Mouse (Mus musculus): Measurements from ENCODE around the gene Slc2a6. TPM values are rescaled to one million over a fixed set of nuclear protein-coding genes. Genes with fewer than 3 reads are reported as not detected.

The Slc2a6 gene
- polyA plus RNA-seq (2015; fragmentation: Nextera tagmentation; extraction: Ambion mirVana), result 18.0 and 21.6 TPM in 2 replicates

- Histone ChIP-seq H3K27me3 (replicated peaks; ENCODE audit: control insufficient read depth, insufficient read depth, low read length) (no peaks in the 10 kb centered on the region), H3K4me1 (ENCODE audit: control insufficient read depth, insufficient read depth, low read depth, low read length) (peaks cover 11% of the 10 kb centered on the region), H3K36me3 (ENCODE audit: control insufficient read depth, insufficient read depth, low read length) (no peaks in the 10 kb centered on the region), H3K27ac (ENCODE audit: low read depth, low read length) (peak within 1 kb of the TSS; percentile 81), H3K9me3 (ENCODE audit: control insufficient read depth, low read length) (no peaks in the 10 kb centered on the region), H3K4me3 (ENCODE audit: low read length) (peak within 1 kb of the TSS; percentile 54), H3K9ac (ENCODE audit: low read depth, low read length) (peak within 1 kb of the TSS; percentile 72), H3K4me2 (ENCODE audit: low read length) (peak within 1 kb of the TSS; percentile 80)
- ATAC-seq, result peak; percentile 99
- 2% methylated on average over 38 of the region's 38 CpGs for WGBS
Observed at GRCm38 (mm10) chr2:27027618-27028436, at the start of gene Slc2a6. Gene Slc2a6 (minus strand): TSS chr2:27027998.

GRCm38 (mm10) chr2:27075485-27075884 is 47.7 kb upstream of the Slc2a6 start:
- Histone ChIP-seq H3K4me1 (ENCODE audit: control insufficient read depth, insufficient read depth, low read depth, low read length) (peaks cover 24% of the 10 kb centered on the region), H3K27ac (ENCODE audit: low read depth, low read length) (no peak overlapping the region), H3K4me3 (ENCODE audit: low read length) (no peak overlapping the region), H3K4me2 (ENCODE audit: low read length) (no peak overlapping the region), H3K9me3 (ENCODE audit: control insufficient read depth, low read length) (no peaks in the 10 kb centered on the region), H3K36me3 (ENCODE audit: control insufficient read depth, insufficient read depth, low read length) (no peaks in the 10 kb centered on the region), H3K9ac (ENCODE audit: low read depth, low read length) (no peak overlapping the region), H3K27me3 (replicated peaks; ENCODE audit: control insufficient read depth, insufficient read depth, low read length) (no peaks in the 10 kb centered on the region)
- WGBS, result 75% methylated on average over 3 of the region's 3 CpGs
- ATAC-seq, result no peak

- Histone ChIP-seq H3K4me3 (ENCODE audit: low read length) (no peak overlapping the region), H3K4me2 (ENCODE audit: low read length) (no peak overlapping the region), H3K9ac (ENCODE audit: low read depth, low read length) (no peak overlapping the region), H3K9me3 (ENCODE audit: control insufficient read depth, low read length) (no peaks in the 10 kb centered on the region), H3K36me3 (ENCODE audit: control insufficient read depth, insufficient read depth, low read length) (no peaks in the 10 kb centered on the region), H3K4me1 (ENCODE audit: control insufficient read depth, insufficient read depth, low read depth, low read length) (peaks cover 21% of the 10 kb centered on the region), H3K27ac (ENCODE audit: low read depth, low read length) (no peak overlapping the region), H3K27me3 (replicated peaks; ENCODE audit: control insufficient read depth, insufficient read depth, low read length) (no peaks in the 10 kb centered on the region)
- WGBS, result 82% methylated on average over 4 of the region's 4 CpGs
- no peak for ATAC-seq
Observed at GRCm38 (mm10) chr2:27074804-27075203, 47.0 kb upstream of the Slc2a6 start.

- Histone ChIP-seq H3K36me3 (ENCODE audit: control insufficient read depth, insufficient read depth, low read length) (no peaks in the 10 kb centered on the region), H3K9ac (ENCODE audit: low read depth, low read length) (no peak overlapping the region), H3K9me3 (ENCODE audit: control insufficient read depth, low read length) (no peaks in the 10 kb centered on the region), H3K27ac (ENCODE audit: low read depth, low read length) (no peak overlapping the region), H3K4me2 (ENCODE audit: low read length) (no peak overlapping the region), H3K27me3 (replicated peaks; ENCODE audit: control insufficient read depth, insufficient read depth, low read length) (no peaks in the 10 kb centered on the region), H3K4me3 (ENCODE audit: low read length) (no peak overlapping the region), H3K4me1 (ENCODE audit: control insufficient read depth, insufficient read depth, low read depth, low read length) (peaks cover 7% of the 10 kb centered on the region)
- WGBS, result 77% methylated on average over 4 of the region's 4 CpGs
- no peak for ATAC-seq
Observed at GRCm38 (mm10) chr2:27073407-27073806, 45.6 kb upstream of the Slc2a6 start.

- no peak within 1 kb of the TSS for H3K4me3 ChIP-seq (ENCODE audit: low read length)
- no peak within 1 kb of the TSS for H3K27ac ChIP-seq (ENCODE audit: low read depth, low read length)
- 73% methylated on average over 2 of the region's 2 CpGs for WGBS
- H3K9me3 ChIP-seq (ENCODE audit: control insufficient read depth, low read length), result no peaks in the 10 kb centered on the region
- no peaks in the 10 kb centered on the region for H3K36me3 ChIP-seq (ENCODE audit: control insufficient read depth, insufficient read depth, low read length)
- no peak within 1 kb of the TSS for H3K9ac ChIP-seq (ENCODE audit: low read depth, low read length)
- no peaks in the 10 kb centered on the region for H3K27me3 ChIP-seq (replicated peaks; ENCODE audit: control insufficient read depth, insufficient read depth, low read length)
- H3K4me1 ChIP-seq (ENCODE audit: control insufficient read depth, insufficient read depth, low read depth, low read length), result 0 out of 2 replicates have a peak, but pooled peaks cover 4% of the 10 kb centered on the region
- no peak for ATAC-seq
- no peak within 1 kb of the TSS for H3K4me2 ChIP-seq (ENCODE audit: low read length)
Observed at GRCm38 (mm10) chr2:27071978-27072377, 44.2 kb upstream of the Slc2a6 start, which contains the start of gene Mymk. Gene Mymk (minus strand): TSS chr2:27072179.

- Histone ChIP-seq H3K4me3 (ENCODE audit: low read length) (no peak overlapping the region), H3K9ac (ENCODE audit: low read depth, low read length) (no peak overlapping the region), H3K27me3 (replicated peaks; ENCODE audit: control insufficient read depth, insufficient read depth, low read length) (no peaks in the 10 kb centered on the region), H3K36me3 (ENCODE audit: control insufficient read depth, insufficient read depth, low read length) (no peaks in the 10 kb centered on the region), H3K4me1 (ENCODE audit: control insufficient read depth, insufficient read depth, low read depth, low read length) (0 out of 2 replicates have a peak, but pooled peaks cover 4% of the 10 kb centered on the region), H3K9me3 (ENCODE audit: control insufficient read depth, low read length) (no peaks in the 10 kb centered on the region), H3K4me2 (ENCODE audit: low read length) (no peak overlapping the region), H3K27ac (ENCODE audit: low read depth, low read length) (no peak overlapping the region)
- ATAC-seq, result peak; percentile 82
- WGBS, result 29% methylated on average over 4 of the region's 4 CpGs
Observed at GRCm38 (mm10) chr2:27071137-27071536, 43.3 kb upstream of the Slc2a6 start.

- Histone ChIP-seq H3K9me3 (ENCODE audit: control insufficient read depth, low read length) (no peaks in the 10 kb centered on the region), H3K27me3 (replicated peaks; ENCODE audit: control insufficient read depth, insufficient read depth, low read length) (no peaks in the 10 kb centered on the region), H3K9ac (ENCODE audit: low read depth, low read length) (no peak overlapping the region), H3K36me3 (ENCODE audit: control insufficient read depth, insufficient read depth, low read length) (no peaks in the 10 kb centered on the region), H3K4me1 (ENCODE audit: control insufficient read depth, insufficient read depth, low read depth, low read length) (0 out of 2 replicates have a peak, but pooled peaks cover 4% of the 10 kb centered on the region), H3K27ac (ENCODE audit: low read depth, low read length) (no peak overlapping the region), H3K4me3 (ENCODE audit: low read length) (no peak overlapping the region), H3K4me2 (ENCODE audit: low read length) (no peak overlapping the region)
- 76% methylated on average over 2 of the region's 2 CpGs for WGBS
- no peak for ATAC-seq
Observed at GRCm38 (mm10) chr2:27070247-27070813, 42.5 kb upstream of the Slc2a6 start.

- Histone ChIP-seq H3K36me3 (ENCODE audit: control insufficient read depth, insufficient read depth, low read length) (no peaks in the 10 kb centered on the region), H3K4me3 (ENCODE audit: low read length) (no peak overlapping the region), H3K27me3 (replicated peaks; ENCODE audit: control insufficient read depth, insufficient read depth, low read length) (no peaks in the 10 kb centered on the region), H3K9me3 (ENCODE audit: control insufficient read depth, low read length) (no peaks in the 10 kb centered on the region), H3K4me2 (ENCODE audit: low read length) (no peak overlapping the region), H3K27ac (ENCODE audit: low read depth, low read length) (no peak overlapping the region), H3K4me1 (ENCODE audit: control insufficient read depth, insufficient read depth, low read depth, low read length) (0 out of 2 replicates have a peak, but pooled peaks cover 4% of the 10 kb centered on the region), H3K9ac (ENCODE audit: low read depth, low read length) (no peak overlapping the region)
- 32% methylated on average over 3 of the region's 3 CpGs for WGBS
- peak; percentile 48; the same call in 1 of the 2 replicates for ATAC-seq
Observed at GRCm38 (mm10) chr2:27069646-27070045, 41.8 kb upstream of the Slc2a6 start.

- 13% methylated on average over 2 of the region's 2 CpGs for WGBS
- no peaks in the 10 kb centered on the region for H3K9me3 ChIP-seq (ENCODE audit: control insufficient read depth, low read length)
- H3K4me2 ChIP-seq (ENCODE audit: low read length), result no peak overlapping the region
- H3K27ac ChIP-seq (ENCODE audit: low read depth, low read length), result no peak overlapping the region
- H3K27me3 ChIP-seq (replicated peaks; ENCODE audit: control insufficient read depth, insufficient read depth, low read length), result no peaks in the 10 kb centered on the region
- 0 out of 2 replicates have a peak, but pooled peaks cover 4% of the 10 kb centered on the region for H3K4me1 ChIP-seq (ENCODE audit: control insufficient read depth, insufficient read depth, low read depth, low read length)
- H3K4me3 ChIP-seq (ENCODE audit: low read length), result no peak overlapping the region
- no peak for ATAC-seq
- no peaks in the 10 kb centered on the region for H3K36me3 ChIP-seq (ENCODE audit: control insufficient read depth, insufficient read depth, low read length)
- no peak overlapping the region for H3K9ac ChIP-seq (ENCODE audit: low read depth, low read length)
Observed at GRCm38 (mm10) chr2:27067996-27068395, 40.2 kb upstream of the Slc2a6 start.

Measured in hindbrain, embryonic 16.5 days (tissue).